Mouse (Mus musculus) 416B (cell line): ENCODE results near the gene Wipi2.
A peak's percentile ranks its signal among the peaks of the same experiment; 100 is the strongest.

Source experiments
- DNase-seq: peaks from one replicate; pipeline ENCODE4 v3.0.0; 2011; ENCODE audit warnings: low read depth

Gene Wipi2

DNA sequence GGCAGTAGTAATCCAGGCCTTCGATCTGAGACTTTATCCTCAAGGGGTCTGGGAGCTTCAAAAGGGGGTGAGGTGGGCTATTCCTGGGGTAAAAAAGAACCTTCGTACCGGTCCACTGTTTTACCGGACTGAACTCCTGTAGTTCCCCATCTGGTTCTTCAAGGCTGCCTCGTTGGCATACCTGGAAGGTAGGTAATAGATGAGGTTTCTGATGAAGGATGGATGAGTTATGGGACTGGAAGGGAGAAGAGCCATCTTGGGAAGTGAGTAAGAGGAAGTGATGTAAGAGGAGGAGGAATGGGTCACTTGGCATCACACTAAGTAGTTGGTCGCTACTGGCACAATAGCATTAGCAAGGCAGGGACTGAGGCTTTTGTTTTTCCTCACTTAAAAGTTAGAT, 2.7 kb downstream of the Wipi2 start:
- DNase-seq, result peak; percentile 79

DNA sequence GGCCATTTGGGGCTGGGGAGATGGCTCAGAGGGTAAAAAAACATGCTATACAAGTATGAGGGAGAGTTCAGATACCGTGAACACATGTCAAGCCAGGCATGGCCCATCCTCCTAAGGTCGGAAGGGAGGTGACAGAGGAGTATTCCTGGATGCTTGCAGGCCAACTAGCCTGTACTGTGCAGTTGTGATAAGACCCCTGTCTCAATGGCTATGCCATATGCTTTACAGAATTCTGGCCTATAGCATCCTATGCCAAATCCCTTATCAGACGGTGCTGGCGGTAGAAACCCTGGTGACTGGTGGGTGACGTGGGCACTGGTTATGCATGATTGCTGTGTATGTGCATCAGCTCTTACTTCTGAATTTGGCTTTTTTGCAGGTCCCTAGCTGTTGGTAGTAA, 10.3 kb downstream of the Wipi2 start:
- no peak for DNase-seq

DNA sequence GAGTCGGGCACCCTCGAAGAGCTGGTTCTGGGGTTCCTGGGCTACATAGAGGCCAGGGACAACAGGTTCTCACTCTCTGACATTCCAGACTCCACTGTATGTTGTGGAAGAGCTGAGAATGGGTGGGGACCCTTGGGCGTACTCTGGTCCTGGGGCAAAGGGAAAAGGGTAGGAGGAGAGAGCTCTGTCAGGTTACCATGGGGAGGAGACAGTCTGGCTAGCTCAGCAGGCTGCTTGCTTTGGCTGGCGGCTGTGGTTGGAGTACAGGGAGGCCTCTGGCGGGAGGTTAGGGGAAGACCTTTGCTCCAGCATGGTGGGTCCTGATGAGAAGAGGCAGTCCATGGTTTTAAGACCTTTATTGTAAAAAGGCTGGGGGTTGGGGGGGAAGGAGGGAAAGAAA, 12.6 kb downstream of the Wipi2 start:
- DNase-seq, result no peak

DNA sequence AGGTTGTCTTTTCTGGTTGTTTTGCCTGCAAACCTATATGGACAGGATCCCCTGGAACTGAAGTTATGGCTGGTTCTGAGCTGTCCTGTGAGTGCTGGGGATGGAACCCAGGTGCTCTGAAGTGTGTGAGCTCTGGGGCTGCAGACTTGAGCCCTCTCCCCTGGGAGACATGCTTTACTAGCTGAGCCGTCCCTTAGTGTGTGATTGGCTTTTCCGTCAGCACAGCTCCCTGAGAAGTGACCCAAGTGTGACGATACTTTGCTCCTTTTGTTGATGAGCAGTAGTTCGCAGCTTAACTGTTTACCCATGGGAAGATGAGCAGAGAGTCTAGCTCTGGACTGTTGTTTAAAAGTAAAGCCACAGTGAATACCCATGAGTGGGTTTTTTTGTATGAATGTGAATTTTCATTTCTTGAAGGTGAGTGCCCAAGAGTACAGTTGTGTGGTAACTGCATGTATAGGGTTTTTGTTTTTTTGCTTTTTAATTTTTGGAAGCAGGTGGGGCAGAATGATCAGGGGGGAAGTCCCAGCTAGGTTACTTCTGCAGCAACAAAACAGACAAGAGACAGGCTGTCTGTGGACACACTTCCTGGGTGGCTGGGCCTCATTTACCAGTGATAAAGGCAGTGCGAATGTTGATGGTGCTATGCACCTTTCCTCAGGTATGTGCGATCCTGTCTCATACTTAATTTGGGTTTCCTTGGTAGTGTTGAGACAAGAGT, 14.0 kb downstream of the Wipi2 start:
- DNase-seq, result no peak

DNA sequence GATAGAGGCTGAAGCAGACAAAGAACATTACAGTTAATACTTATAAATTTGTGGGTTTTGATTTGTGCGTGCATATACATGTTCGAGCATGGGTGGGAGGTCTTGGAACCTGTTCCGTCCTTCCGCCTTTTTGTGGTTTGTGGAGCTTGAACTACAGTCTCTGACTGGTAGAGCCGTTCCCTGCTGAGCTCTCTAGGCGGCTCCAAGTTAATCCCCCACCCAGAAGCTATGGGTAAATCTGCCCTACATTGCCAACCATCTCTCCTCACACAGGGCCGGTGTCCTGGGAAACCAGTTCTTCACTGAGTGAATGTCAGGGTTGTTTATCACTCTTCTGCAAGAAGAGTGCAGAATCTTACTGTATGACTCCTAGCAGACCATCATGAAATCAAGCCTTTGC, 20.7 kb downstream of the Wipi2 start:
- DNase-seq, result no peak

DNA sequence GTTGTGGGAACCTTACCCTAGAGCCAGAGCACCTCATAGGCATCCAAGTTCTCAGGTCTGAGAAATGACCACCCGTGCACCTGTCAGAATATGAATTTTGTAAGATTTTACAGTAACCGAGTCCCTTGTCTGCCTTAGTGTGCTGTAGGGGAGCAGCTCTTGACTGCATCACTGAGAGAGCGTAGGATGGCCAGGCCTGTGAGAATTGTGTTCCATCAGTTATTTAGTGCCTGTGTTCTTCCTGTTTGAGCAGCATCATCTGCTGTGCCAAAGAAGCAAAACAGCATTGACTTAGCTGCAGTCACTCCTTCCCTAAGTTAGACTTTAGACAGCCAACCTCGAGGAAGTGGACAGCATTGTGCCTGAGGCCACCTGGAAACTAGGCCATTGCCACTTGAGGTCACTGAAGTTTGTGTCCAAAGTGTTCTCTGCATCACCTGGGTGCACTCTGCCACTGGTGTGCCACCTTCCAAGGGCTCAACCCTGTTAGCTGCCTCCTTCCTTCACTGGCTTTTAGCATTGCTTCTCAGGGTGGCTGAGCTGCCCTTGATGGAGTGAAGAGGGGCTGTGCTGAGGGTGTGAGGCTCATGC, 22.1 kb downstream of the Wipi2 start:
- no peak for DNase-seq

DNA sequence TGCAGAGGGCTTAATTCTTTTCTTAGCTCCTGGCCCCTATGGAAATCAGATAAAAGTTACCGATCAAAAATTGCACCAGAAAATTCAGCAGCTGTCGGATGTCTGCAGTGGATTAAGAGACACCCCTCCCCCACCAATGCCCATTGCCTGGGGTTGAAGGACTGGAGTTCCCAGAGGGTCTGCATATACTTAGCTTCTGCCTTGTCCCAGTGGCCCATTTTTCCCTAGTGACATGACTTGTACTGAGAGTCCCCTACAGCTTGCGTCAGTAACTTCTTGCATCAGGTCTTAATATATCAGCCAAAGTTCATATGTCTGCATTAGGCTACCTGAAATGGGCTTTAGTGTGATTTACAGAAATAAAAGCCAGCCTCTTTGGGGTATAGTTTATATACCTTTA, 22.9 kb downstream of the Wipi2 start:
- DNase-seq, result no peak

DNA sequence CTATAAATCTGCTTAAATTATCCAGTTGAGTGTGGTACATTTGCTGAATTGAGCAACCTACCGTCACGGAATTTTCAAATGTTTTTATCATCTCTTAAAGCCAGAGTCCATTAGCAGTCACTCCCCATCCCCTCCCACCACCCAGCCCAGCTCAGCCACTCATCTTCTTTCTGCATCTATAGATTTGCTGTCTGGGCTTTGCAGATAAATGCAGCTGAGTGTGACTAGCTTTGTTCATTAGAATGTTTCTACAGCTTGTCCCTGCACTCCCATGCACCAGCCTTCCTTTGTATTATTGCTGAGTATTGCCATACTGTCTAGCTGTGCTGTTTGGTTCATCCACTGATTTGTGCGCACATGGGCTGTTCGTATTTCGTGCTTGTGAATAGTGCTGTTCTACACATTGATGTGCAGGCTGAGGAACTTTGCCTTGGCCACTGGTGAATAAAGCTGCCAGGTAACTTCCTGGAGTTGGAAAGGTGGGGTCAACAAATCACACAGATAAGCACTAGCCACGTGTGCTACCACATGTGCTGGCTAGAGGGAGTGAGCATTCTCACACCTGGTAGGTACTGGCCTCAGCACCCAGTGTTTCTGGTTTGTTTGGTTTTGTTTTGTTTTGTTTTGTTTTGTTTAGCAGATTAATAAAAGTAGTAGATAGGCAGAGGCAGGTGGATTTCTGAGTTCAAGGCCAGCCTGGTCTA, 23.4 kb downstream of the Wipi2 start:
- no peak for DNase-seq

DNA sequence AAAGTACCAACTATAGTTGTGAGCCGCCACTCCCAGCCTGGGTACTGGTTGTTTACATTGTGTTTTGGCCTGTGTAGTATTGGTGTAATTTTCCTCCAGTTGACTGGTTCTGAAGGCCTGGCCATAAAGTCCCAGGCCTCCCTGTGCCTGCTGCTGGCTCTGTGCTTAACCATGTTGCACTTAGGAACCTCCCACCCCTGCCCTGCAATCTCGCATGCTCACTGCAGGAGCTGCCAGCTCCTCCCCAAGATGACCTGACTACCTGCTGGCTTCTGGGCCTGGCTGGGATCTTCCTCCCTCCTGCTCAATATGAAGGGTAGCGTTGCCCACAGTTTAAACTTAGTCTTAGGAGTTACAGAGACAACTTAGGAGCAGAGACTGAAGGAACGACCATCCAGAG, 24.8 kb downstream of the Wipi2 start:
- DNase-seq, result no peak

DNA sequence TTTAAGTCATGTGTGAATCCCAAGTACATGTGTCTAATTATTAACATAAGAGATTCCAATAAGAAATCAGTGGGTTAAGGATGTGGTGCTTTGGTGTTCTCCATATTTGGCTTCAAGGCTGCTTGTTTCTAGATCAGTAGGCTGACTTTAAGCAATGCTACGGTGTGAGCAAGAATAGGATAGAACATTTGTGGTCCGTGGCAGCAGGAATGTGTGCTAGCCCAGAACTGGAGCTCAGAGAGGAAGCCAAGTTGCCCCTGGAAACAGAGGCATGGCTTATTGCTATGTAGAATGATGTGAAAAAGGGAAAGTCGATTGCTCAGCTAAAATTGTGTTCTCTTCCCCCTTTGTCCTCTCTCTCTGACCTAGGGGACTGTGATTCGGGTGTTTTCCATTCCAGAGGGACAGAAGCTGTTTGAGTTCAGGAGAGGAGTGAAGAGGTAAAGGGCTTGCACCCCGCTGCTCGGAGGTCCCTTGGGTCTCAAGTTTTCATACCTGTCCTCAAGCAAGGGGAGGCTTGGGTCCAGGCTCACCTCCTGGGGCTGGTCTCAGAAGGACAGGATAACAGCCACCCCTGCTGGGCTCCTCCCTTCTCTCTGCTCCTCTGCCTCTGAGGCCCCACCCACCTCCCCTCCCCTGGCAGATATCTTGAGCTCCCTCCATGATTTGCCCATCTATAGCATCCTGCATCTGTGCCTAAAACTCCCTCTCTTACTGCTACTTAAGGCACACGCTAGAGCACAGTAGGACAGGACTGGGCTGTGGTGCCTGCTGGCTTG, 33.3 kb downstream of the Wipi2 start:
- no peak for DNase-seq

DNA sequence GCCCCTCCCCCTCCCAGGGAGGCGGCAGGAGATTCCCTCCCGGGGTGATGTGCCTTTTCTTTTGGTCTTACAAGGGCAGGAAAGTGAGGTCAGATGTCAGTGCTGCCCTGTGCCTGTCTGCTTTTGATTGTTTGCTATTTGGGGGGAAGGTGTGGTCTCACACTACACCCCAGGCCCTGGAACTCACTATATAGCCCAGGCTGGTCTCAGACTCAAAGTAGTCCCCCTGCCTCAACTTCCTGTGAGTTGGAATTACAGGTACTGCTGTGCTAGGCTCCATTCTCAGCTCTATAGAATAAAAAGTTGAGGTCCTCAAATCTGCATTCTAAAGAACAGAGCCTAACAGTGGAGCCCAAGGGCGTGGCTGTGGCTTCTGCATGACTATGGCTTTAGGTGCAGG, 40.4 kb downstream of the Wipi2 start:
- DNase-seq, result no peak

DNA sequence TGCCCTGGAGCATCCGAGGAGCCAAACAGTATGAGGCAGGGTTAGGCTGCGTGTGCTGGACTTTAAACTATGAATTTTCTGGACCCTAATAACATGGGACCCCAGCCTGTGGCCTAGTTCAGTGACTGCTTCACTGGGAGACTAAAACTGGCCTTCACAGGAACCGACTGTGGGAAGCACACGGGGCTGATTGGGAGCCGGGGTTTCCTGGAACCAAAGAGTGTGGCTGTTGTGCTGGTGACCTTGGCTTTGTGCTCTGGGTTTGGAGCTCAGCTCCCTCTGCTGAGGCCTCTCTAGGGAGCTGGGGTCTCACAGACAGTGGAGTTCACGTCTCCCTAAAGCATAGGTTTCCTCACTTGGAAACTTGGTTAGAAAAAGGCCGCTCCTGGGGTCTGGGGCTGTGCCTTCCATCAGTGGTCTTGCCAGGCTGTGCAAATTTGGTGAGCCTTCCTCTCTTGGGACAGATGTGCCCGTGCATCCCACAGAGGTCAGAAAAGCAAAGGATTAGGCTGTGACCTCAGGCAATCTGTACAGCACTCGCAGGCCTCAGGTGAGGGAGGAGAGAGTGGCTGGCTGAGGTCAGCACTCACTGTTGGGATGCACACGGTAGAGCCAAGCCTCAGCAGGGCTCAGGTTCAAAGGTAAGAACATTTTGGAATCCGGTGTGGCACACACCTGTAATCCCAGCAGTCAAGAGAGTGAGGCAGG, 41.2 kb downstream of the Wipi2 start:
- DNase-seq, result no peak

DNA sequence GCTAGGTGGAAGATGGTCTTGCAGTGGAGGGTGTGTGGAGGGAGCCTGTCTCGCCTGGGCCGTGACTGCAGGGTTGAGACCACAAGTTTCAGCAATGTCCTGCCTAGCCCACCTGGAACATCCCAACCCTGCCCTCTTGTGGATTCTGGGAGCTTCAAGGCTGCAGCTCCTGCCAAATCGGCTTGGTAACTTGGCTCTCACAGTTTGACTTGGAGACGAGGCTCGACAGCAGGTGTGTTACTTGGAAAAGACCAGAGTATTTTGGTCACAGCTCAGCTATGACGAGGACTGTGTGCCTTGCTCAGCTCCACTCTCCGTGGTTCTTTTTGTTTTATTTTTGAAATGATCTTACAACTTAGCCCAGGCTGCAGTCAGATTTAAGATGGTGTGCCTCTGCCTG, 42.2 kb downstream of the Wipi2 start:
- DNase-seq, result no peak

DNA sequence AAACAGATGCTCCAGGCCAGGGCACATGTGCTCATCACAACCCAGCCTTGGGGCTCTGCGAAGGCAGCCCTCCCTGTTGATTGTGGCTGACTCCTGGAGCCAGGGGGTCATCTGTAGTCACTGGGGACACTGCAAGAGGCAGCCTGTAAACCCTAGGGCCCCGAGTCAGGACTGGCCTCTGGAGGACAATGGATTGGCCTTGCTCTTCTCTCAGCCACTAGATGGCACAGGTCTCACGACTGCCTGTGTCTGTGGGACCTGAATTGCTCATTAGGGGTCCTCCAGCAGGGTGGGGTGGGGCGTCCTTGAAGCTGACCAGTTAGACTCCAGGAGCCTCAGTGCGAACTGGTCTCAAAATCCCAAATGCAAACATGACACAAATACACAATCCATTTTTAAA, 45.6 kb downstream of the Wipi2 start:
- DNase-seq, result peak; percentile 11

DNA sequence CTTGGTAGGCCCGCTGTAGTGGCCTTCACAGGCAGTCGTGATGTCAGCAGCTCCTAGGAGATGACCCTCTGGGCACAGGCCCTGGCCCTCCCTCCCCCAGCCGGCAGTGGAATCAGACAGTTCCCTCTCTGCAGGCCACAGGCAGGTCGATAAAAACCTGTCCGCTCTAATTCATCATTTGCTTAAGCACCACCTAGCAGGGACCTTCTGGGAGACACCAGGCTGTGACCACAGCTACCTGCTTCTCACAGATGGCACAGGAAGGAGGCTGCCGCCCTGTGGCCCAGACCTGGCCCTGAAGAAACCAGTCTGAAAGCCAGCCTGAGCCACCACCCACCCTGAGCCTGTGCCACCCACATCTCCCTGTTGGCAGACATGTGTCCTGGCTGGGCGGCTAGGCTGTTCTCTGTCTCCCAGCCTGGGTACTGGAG, 50.7 kb downstream of the Wipi2 start:
- no peak for DNase-seq

DNA sequence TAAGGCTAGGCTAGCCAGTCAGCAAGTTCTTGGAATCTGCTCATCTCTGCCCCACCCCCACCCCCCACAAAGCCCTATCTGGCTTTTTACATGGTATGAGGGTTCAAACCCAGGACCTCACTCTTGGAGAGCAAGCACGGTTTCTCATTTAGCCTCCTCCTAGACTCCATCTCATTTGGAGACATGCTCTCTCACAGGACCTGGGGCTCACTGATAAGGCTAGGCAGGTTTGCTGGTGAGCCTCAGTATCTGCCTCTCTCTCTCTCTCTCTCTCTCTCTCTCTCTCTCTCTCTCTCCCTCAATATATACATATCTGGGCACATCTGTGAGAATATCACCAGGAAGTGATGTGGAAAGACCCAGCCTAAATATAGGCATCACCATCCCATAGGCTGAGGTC, 51.6 kb downstream of the Wipi2 start:
- DNase-seq, result no peak

DNA sequence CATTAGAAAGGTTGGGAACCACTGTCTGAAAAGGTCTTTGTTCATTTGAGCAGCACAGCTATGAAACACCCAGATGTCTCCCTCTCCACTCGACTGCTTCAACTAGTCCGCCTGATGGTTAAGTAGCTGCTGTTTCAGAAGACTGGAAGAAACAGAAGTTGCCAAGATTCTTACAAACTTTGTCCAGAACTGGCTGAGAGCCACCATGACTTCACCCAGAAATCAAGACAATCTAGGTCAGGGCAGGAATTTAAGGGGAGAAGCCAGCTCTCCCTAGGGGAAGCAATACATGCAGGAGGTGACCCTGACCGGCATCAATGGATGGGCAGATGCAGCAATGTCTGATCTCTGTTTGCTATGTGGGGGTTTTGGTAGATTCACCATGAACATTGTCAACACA, 54.4 kb downstream of the Wipi2 start:
- no peak for DNase-seq

DNA sequence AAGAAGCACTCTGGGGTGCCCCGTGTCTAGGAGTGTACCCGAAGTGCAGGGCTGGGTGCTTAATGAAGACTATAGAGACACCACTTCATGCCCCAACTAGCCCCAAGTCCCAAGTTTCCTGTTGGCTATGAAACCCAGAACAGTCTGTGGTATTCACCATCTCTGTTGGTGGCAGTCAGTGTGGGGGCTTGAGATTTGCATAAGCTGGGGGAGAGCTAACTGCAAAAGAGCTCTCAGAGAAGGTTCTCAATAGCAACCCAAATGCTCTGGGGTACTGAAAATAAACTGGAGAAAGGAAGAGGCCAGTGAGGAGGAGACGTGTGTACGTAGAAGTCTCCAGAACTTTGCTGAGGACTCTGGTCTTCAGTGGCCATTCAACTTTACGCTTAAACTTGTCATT, 55.0 kb downstream of the Wipi2 start:
- DNase-seq, result no peak

DNA sequence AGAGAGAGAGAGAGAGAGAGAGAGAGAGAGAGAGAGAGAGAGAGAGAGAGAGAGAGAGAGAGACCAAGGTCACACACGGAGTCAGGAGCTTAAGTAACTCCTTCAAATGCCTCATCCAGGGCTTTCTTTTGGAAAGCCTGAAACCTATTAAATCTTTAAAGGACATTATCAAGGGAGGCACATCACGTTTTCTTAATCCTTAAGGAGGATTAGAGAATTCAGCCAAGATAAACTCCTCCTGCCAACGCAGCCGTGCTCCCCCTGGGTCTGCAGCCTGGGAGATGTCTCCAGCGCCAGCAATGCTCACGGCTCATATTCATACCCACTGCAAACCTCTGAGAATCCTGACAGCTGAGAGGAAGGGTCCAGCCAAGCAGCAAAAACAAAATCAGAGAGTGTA, 61.4 kb downstream of the Wipi2 start:
- DNase-seq, result no peak

DNA sequence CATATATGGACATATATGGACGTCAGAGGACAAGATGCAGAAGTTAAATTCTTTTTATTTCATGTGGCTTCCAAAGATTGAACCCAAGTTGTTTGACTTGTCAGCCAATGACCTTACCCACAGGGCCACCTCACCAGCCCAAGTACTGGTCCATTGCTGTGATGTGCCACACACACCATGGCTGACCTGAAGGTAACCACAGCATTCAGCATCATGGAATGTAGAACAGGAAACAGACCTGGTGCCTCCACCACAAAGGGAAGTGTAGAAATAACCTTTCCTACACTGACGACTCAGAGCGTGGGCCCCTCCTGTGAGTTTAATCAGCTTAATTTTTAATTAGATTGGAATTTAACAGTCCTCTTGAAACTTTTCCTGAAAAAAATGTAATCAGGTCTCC, 62.8 kb downstream of the Wipi2 start:
- peak; percentile 58 for DNase-seq

DNA sequence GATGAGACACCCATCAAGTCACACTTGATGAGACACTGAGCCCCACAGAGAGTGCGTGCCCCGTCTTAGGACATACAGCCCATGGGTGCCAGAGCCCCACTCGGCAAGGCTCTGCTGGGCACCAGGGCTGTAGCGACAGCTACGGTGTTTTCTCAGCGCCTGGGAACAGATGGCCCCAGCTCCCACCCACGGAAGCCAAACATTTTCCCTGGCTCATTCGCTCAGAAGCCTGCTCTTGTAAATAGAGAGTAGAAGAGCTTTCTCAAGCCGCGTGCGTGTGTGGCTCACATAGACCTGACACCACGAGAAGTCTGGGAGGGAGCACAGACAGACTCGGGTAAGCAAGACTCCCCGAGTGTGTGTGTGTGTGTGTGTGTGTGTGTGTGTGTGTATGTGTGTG, 64.8 kb downstream of the Wipi2 start, which contains the start of gene Slc29a4:
Slc29a4 (plus strand) TSS at position 265 of the 400 bp plus-strand sequence.
- no peak for DNase-seq
